Mouse (Mus musculus) CH12.LX (cell line): ENCODE results near the gene Mfsd11. TPM values are rescaled to one million over a fixed set of nuclear protein-coding genes. Genes with fewer than 3 reads are reported as not detected.

Source experiments
- DNase-seq: peaks from one replicate; pipeline ENCODE4 v3.0.0-alpha.2; 2013; ENCODE audit errors: extremely low read depth
- H3K27ac ChIP-seq: 2 replicates; pipeline ENCODE4 v1.5.1; 2012; ENCODE audit warnings: low read depth, mild to moderate bottlenecking, control low read depth, moderate library complexity; ENCODE audit not compliant: insufficient read depth
- H3K27me3 ChIP-seq: replicated peaks from 2 replicates; pipeline ENCODE3; 2012; ENCODE audit warnings: inconsistent platforms
- H3K36me3 ChIP-seq, 2 experiments: replicated peaks in 1 of 2; 2 replicates each; pipeline versions ENCODE3 to v1.6.1; 2012; ENCODE audit warnings: inconsistent platforms in 1 of 2, low read length in 1 of 2, mild to moderate bottlenecking in 1 of 2, mixed read lengths in 1 of 2, moderate library complexity in 1 of 2; ENCODE audit not compliant: control insufficient read depth in 1 of 2, insufficient read depth in 1 of 2
- H3K4me1 ChIP-seq, 2 experiments: 2 replicates each; pipeline ENCODE4 v1.6.1; 2012; ENCODE audit warnings: inconsistent platforms in 1 of 2, moderate library complexity in 1 of 2; ENCODE audit not compliant: insufficient read depth in 2 of 2, control insufficient read depth in 1 of 2
- H3K4me2 ChIP-seq: 2 replicates; pipeline ENCODE4 v1.6.1; 2012; ENCODE audit warnings: low read depth, mild to moderate bottlenecking, control low read depth; ENCODE audit not compliant: poor library complexity, insufficient read depth, severe bottlenecking
- H3K4me3 ChIP-seq, 3 experiments: fragments of 150-350 bp in 1 of 3; sonication (generic) in 1 of 3; replicated peaks in 1 of 3; 2 replicates each; pipeline versions ENCODE3 to v1.5.1; 2011 to 2012; ENCODE audit warnings: low read depth in 2 of 3, low read length in 2 of 3, mild to moderate bottlenecking in 2 of 3, moderate library complexity in 2 of 3, control low read depth in 1 of 3, improper control_type of control experiment in 1 of 3, inconsistent platforms in 1 of 3, mixed read lengths in 1 of 3; ENCODE audit not compliant: poor library complexity in 1 of 3
- H3K79me2 ChIP-seq: replicated peaks from 2 replicates; pipeline ENCODE4 v1.6.1; 2012; ENCODE audit warnings: mild to moderate bottlenecking, moderate library complexity; ENCODE audit not compliant: control insufficient read depth, poor library complexity, insufficient read depth, severe bottlenecking; ENCODE audit errors: extremely low read depth
- H3K9ac ChIP-seq: 2 replicates; pipeline ENCODE4 v1.6.1; 2012; ENCODE audit warnings: low read depth, mild to moderate bottlenecking, control low read depth, moderate library complexity; ENCODE audit not compliant: insufficient read depth
- H3K9me3 ChIP-seq: replicated peaks from 2 replicates; pipeline ENCODE3; 2012; ENCODE audit warnings: low read length, inconsistent platforms, mixed read lengths
- BHLHE40 ChIP-seq: IDR thresholded peaks from 2 replicates; pipeline ENCODE4 v1.6.1; 2011; ENCODE audit warnings: mild to moderate bottlenecking, low read depth, low read length, improper control_type of control experiment
- CHD2 ChIP-seq: IDR thresholded peaks from 2 replicates; pipeline ENCODE4 v1.6.1; 2011; ENCODE audit warnings: low read length, improper control_type of control experiment
- E2F4 ChIP-seq: IDR thresholded peaks from 2 replicates; pipeline ENCODE4 v1.6.1; 2011; ENCODE audit warnings: low read depth, low read length, improper control_type of control experiment; ENCODE audit not compliant: insufficient replicate concordance
- ELF1 ChIP-seq: IDR thresholded peaks from 2 replicates; pipeline ENCODE4 v1.6.1; 2014; ENCODE audit warnings: low read depth, mild to moderate bottlenecking, inconsistent platforms, low read length, improper control_type of control experiment
- EP300 ChIP-seq: IDR thresholded peaks from 2 replicates; pipeline ENCODE4 v1.6.1; 2011; ENCODE audit warnings: low read length, improper control_type of control experiment
- ETS1 ChIP-seq: conservative IDR thresholded peaks from 2 replicates; pipeline ENCODE4 v1.6.1; 2012; ENCODE audit warnings: low read depth, mild to moderate bottlenecking, inconsistent platforms, low read length, improper control_type of control experiment, moderate library complexity
- HCFC1 ChIP-seq: IDR thresholded peaks from 2 replicates; pipeline ENCODE4 v1.6.1; 2012; ENCODE audit warnings: low read depth, mild to moderate bottlenecking, inconsistent platforms, low read length, improper control_type of control experiment
- IRF4 ChIP-seq: IDR thresholded peaks from 2 replicates; pipeline ENCODE4 v1.6.1; 2014; ENCODE audit warnings: low read depth, mild to moderate bottlenecking, inconsistent platforms, low read length, improper control_type of control experiment
- MAFK ChIP-seq: IDR thresholded peaks from 2 replicates; pipeline ENCODE4 v1.6.1; 2011; ENCODE audit warnings: low read length, improper control_type of control experiment; ENCODE audit not compliant: insufficient replicate concordance
- MEF2A ChIP-seq: IDR thresholded peaks from 2 replicates; pipeline ENCODE4 v1.6.1; 2014; ENCODE audit warnings: low read depth, mild to moderate bottlenecking, inconsistent platforms, low read length, improper control_type of control experiment, borderline replicate concordance
- NRF1 ChIP-seq: IDR thresholded peaks from 2 replicates; pipeline ENCODE4 v1.6.1; 2014; ENCODE audit warnings: low read depth, mild to moderate bottlenecking, inconsistent platforms, low read length, improper control_type of control experiment, moderate library complexity
- POLR2A ChIP-seq: IDR thresholded peaks from 2 replicates; pipeline ENCODE4 v1.6.1; 2011; ENCODE audit warnings: low read depth, mild to moderate bottlenecking, improper control_type of control experiment, low read length
- RCOR1 ChIP-seq: conservative IDR thresholded peaks from 2 replicates; pipeline ENCODE4 v1.6.1; 2012; ENCODE audit warnings: low read depth, mild to moderate bottlenecking, inconsistent platforms, low read length, improper control_type of control experiment
- SMC3 ChIP-seq: IDR thresholded peaks from 2 replicates; pipeline ENCODE4 v1.6.1; 2011; ENCODE audit warnings: low read depth, low read length, improper control_type of control experiment
- TCF12 ChIP-seq: IDR thresholded peaks from 2 replicates; pipeline ENCODE4 v1.6.1; 2014; ENCODE audit warnings: low read depth, mild to moderate bottlenecking, inconsistent platforms, low read length, improper control_type of control experiment
- UBTF ChIP-seq: IDR thresholded peaks from 2 replicates; pipeline ENCODE4 v1.6.1; 2012; ENCODE audit warnings: low read depth, mild to moderate bottlenecking, inconsistent platforms, low read length, improper control_type of control experiment, moderate library complexity
- USF1 ChIP-seq: IDR thresholded peaks from 2 replicates; pipeline ENCODE4 v1.6.1; 2014; ENCODE audit warnings: low read depth, mild to moderate bottlenecking, inconsistent platforms, low read length, improper control_type of control experiment
- USF2 ChIP-seq: conservative IDR thresholded peaks from 2 replicates; pipeline ENCODE4 v1.6.1; 2011; ENCODE audit warnings: low read depth, low read length, improper control_type of control experiment
- ZKSCAN1 ChIP-seq: IDR thresholded peaks from 2 replicates; pipeline ENCODE4 v1.6.1; 2012; ENCODE audit warnings: low read depth, inconsistent platforms, low read length, improper control_type of control experiment, borderline replicate concordance
- ZNF384 ChIP-seq: IDR thresholded peaks from 2 replicates; pipeline ENCODE4 v1.6.1; 2012; ENCODE audit warnings: low read depth, low read length, improper control_type of control experiment, inconsistent platforms
- dilution Hi-C: fragments of 300-500 bp; cut with MboI; formaldehyde crosslinking; loops from 2 replicates; pipeline ENCODE4 v1.14.3; 2020; ENCODE audit warnings: low sequenced_read_pairs; ENCODE audit not compliant: extremely low pct_unique_long_range_greater_than_20kb, extremely low pct_ligation_motif_present
- in situ Hi-C: fragments of 300-500 bp; cut with MboI; formaldehyde crosslinking; loops from 3 replicates; pipeline ENCODE4 v1.14.3; 2019; ENCODE audit warnings: low sequenced_read_pairs, low pct_ligation_motif_present, low pct_unique_long_range_greater_than_20kb, mixed read lengths
- polyA plus RNA-seq: library from polyadenylated mRNA; unstranded; fragments of >175 nt; gene quantifications from 2 replicates; pipeline ENCODE4 v1.2.1, GENCODE M21; 2012; ENCODE audit warnings: low read depth; ENCODE audit not compliant: insufficient read length
- total RNA-seq, 2 experiments: library from RNA; depleted of rRNA; stranded (reverse); fragments of 300-350 nt in 1 of 2; fragments of >200 nt in 1 of 2; gene quantifications; 2 replicates each; pipeline ENCODE4 v1.2.3; 2012 to 2014

Gene Mfsd11
- total and polyA plus RNA-seq, 3 experiments = 4.1 to 17.7 (median 13.2) TPM

- in situ Hi-C loops (no loop called here), dilution Hi-C loops (no loop called here)
- H3K4me2 ChIP-seq = peak overlapping the region; percentile 79
- H3K4me1 ChIP-seq = peaks cover 10 to 48% of the 10 kb centered on the region in 2 experiments
- H3K9me3 ChIP-seq = no peaks in the 10 kb centered on the region
- H3K27me3 ChIP-seq = peaks cover 8% of the 10 kb centered on the region
- no peaks in the 10 kb centered on the region for H3K36me3 ChIP-seq
- peak overlapping the region in 2 of 3 experiments; percentile 27 to 30 for H3K4me3 ChIP-seq
- H3K27ac ChIP-seq = no peak overlapping the region
- TF ChIP-seq MAFK (no peak), RCOR1 (no peak), IRF4 (peak; percentile 58), UBTF (no peak), ZNF384 (no peak), HCFC1 (no peak), NRF1 (peak; percentile 87), CHD2 (no peak), POLR2A (0 out of 2 replicates have a peak, but pooled peaks have one; percentile 20), ELF1 (no peak), USF2 (no peak), USF1 (no peak), TCF12 (no peak), ZKSCAN1 (no peak), MEF2A (no peak)
- DNase-seq = no peak
- H3K9ac ChIP-seq = peak overlapping the region; percentile 18; the same call in 1 of the 2 replicates
- no peaks in the 10 kb centered on the region for H3K79me2 ChIP-seq
Observed at GRCm38 (mm10) chr11:116810983-116811901, 41.0 kb upstream of the Mfsd11 start.

DNA sequence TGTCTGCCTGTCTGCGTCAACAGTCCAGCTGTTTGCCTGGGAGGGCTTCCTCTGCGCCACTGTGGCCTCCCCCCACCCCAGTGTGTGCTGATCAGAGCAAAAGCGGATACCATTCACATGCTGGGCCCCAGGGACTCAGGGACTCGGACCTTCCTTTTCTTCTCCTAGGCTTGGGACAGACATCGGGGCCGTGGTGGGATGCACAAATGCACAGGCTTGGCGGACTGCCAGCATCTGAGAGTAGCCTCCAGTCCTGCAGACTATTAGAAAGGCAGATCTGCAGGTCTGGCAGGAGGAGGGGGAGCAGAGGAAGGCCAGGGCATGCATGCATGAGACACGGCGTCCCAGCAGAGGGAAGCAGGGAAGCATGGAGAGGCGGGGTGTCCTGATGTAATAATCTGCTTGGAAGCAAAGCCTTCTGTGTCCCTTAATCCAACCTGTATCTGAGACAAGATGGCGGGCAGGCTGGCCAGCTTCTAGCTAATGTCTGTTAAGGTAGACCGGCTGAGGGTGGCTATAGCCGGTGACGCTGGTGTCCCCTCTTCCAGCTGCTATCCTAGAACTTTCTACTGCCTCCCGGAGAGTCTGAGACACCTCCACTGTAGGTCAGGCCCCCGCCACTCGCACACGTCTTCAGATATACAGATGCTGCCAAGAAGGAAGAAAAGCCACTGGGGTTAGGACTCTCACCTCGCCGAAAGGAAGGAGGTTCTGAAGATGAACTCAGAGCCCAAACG is 39.3 kb upstream of the Mfsd11 start:
- no peaks in the 10 kb centered on the region for H3K9me3 ChIP-seq
- DNase-seq = no peak
- H3K4me3 ChIP-seq = no peak overlapping the region
- no peak overlapping the region for H3K9ac ChIP-seq
- dilution Hi-C loops = no loop called here
- in situ Hi-C loops = no loop called here
- H3K27ac ChIP-seq = no peak overlapping the region
- H3K27me3 ChIP-seq = peaks cover 8% of the 10 kb centered on the region
- peaks cover 10 to 43% of the 10 kb centered on the region in 2 experiments for H3K4me1 ChIP-seq
- H3K4me2 ChIP-seq = no peak overlapping the region
- TF ChIP-seq HCFC1 = no peak
- no peak for TF ChIP-seq SMC3
- TF ChIP-seq EP300 = no peak
- no peak for TF ChIP-seq E2F4
- TF ChIP-seq BHLHE40 = no peak
- no peak for TF ChIP-seq ETS1
- no peaks in the 10 kb centered on the region for H3K79me2 ChIP-seq
- H3K36me3 ChIP-seq = no peaks in the 10 kb centered on the region
